Mouse (Mus musculus) lung, embryonic 14.5 days (tissue): ENCODE measurements around the gene Dnm3. TPM values are rescaled to one million over a fixed set of nuclear protein-coding genes. Genes with fewer than 3 reads are reported as not detected.

ENCODE experiments used
- ATAC-seq: fragments of 200-750 bp; cut with Nextera tagmentation; 2 replicates; pipeline ENCODE4 v1.8.0; 2017; ENCODE audit warnings: mild to moderate bottlenecking, moderate TSS enrichment, moderate library complexity; ENCODE audit not compliant: insufficient read depth
- DNase-seq: peaks from one replicate; pipeline ENCODE4 v3.0.0-alpha.2; 2015
- H3K27ac ChIP-seq: fragments of 300-500 bp; sonication (generic); 2 replicates; pipeline ENCODE4 v1.5.1; 2014; ENCODE audit warnings: low read depth, mild to moderate bottlenecking, moderate library complexity
- H3K27me3 ChIP-seq: fragments of 300-500 bp; sonication (generic); 2 replicates; pipeline ENCODE4 v1.6.1; 2014; ENCODE audit warnings: low read length, control low read depth; ENCODE audit not compliant: insufficient read depth
- H3K36me3 ChIP-seq: fragments of 300-500 bp; sonication (generic); 2 replicates; pipeline ENCODE4 v1.6.1; 2014; ENCODE audit warnings: control low read depth; ENCODE audit not compliant: insufficient read depth
- H3K4me1 ChIP-seq: fragments of 300-500 bp; sonication (generic); 2 replicates; pipeline ENCODE4 v1.6.1; 2014; ENCODE audit warnings: antibody characterized with exemption, control low read depth; ENCODE audit not compliant: insufficient read depth
- H3K4me2 ChIP-seq: fragments of 300-500 bp; sonication (generic); 2 replicates; pipeline ENCODE4 v1.6.1; 2014; ENCODE audit warnings: mild to moderate bottlenecking
- H3K4me3 ChIP-seq: fragments of 300-500 bp; sonication (generic); 2 replicates; pipeline ENCODE4 v1.5.1; 2014; ENCODE audit warnings: low read depth, low read length
- H3K9ac ChIP-seq: fragments of 300-500 bp; sonication (generic); 2 replicates; pipeline ENCODE4 v1.6.1; 2014
- H3K9me3 ChIP-seq: fragments of 300-500 bp; sonication (generic); 2 replicates; pipeline ENCODE4 v1.6.1; 2016; ENCODE audit warnings: low read depth, low read length, control low read depth
- CTCF ChIP-seq: IDR thresholded peaks from 2 replicates; pipeline ENCODE4 v1.5.1; 2016; ENCODE audit warnings: antibody characterized with exemption, low read depth
- WGBS: fragments of 180-500 bp; shearing (Covaris S2); extraction: QIAGEN DNeasy Blood & Tissue Kit; methylation state at CpG from one replicate; pipeline ENCODE4 v1.1.7; 2014; 5-methylcytosine and 5-hydroxymethylcytosine counted together
- polyA plus RNA-seq: library from polyadenylated mRNA; unstranded; fragments of >200 nt; fragmentation: Nextera tagmentation; extraction: Ambion mirVana; gene quantifications from 2 replicates; pipeline ENCODE4 v1.2.1, GENCODE M21; 2014

Dnm3 gene
- polyA plus RNA-seq, 1 experiment from 2014 or later: 2.8 TPM

GRCm38 (mm10) chr1:162456861-162457260, 21.0 kb downstream of the Dnm3 start:
- 91% methylated on average over 6 of the region's 6 CpGs for WGBS
- Histone ChIP-seq H3K4me2 (no peak overlapping the region), H3K9me3 (no peaks in the 10 kb centered on the region), H3K4me3 (no peak overlapping the region), H3K27me3 (no peaks in the 10 kb centered on the region), H3K9ac (no peak overlapping the region), H3K36me3 (no peaks in the 10 kb centered on the region), H3K4me1 (no peaks in the 10 kb centered on the region), H3K27ac (no peak overlapping the region)
- ATAC-seq: no peak
- no peak for DNase-seq
- no peak for TF ChIP-seq CTCF

- DNase-seq: no peak
- no peaks in the 10 kb centered on the region for H3K4me1 ChIP-seq
- H3K27me3 ChIP-seq: no peaks in the 10 kb centered on the region
- no peaks in the 10 kb centered on the region for H3K36me3 ChIP-seq
- ATAC-seq: no peak
- no peak overlapping the region for H3K4me3 ChIP-seq
- H3K4me2 ChIP-seq: no peak overlapping the region
- 79% methylated on average over 4 of the region's 4 CpGs for WGBS
- TF ChIP-seq CTCF: no peak
- no peak overlapping the region for H3K9ac ChIP-seq
- no peak overlapping the region for H3K27ac ChIP-seq
- H3K9me3 ChIP-seq: no peaks in the 10 kb centered on the region
Measured at GRCm38 (mm10) chr1:162456406-162456805, 21.4 kb downstream of the Dnm3 start.

GRCm38 (mm10) chr1:162453578-162453977, 24.3 kb downstream of the Dnm3 start:
- H3K9ac ChIP-seq: no peak overlapping the region; the same call in 1 of the 2 replicates
- H3K4me3 ChIP-seq: no peak overlapping the region
- H3K4me2 ChIP-seq: no peak overlapping the region
- TF ChIP-seq CTCF: no peak
- ATAC-seq (peak; percentile 62; the same call in 1 of the 2 replicates), DNase-seq (peak; percentile 81)
- no peaks in the 10 kb centered on the region for H3K9me3 ChIP-seq
- H3K4me1 ChIP-seq: no peaks in the 10 kb centered on the region
- H3K27ac ChIP-seq: no peak overlapping the region
- 17% methylated on average over 8 of the region's 8 CpGs for WGBS
- no peaks in the 10 kb centered on the region for H3K36me3 ChIP-seq
- H3K27me3 ChIP-seq: no peaks in the 10 kb centered on the region

- Histone ChIP-seq H3K4me1 (no peaks in the 10 kb centered on the region), H3K9me3 (no peaks in the 10 kb centered on the region), H3K4me3 (no peak overlapping the region), H3K9ac (no peak overlapping the region), H3K27ac (no peak overlapping the region), H3K36me3 (no peaks in the 10 kb centered on the region), H3K27me3 (no peaks in the 10 kb centered on the region), H3K4me2 (no peak overlapping the region)
- ATAC-seq: no peak
- TF ChIP-seq CTCF: no peak
- no peak for DNase-seq
- 69% methylated on average over 6 of the region's 6 CpGs for WGBS
Measured at GRCm38 (mm10) chr1:162453030-162453429, 24.8 kb downstream of the Dnm3 start.

GRCm38 (mm10) chr1:162449161-162449909, 28.5 kb downstream of the Dnm3 start:
- WGBS: 50% methylated on average over 3 of the region's 3 CpGs
- Histone ChIP-seq H3K4me2 (no peak overlapping the region), H3K4me3 (no peak overlapping the region), H3K27me3 (no peaks in the 10 kb centered on the region), H3K9ac (no peak overlapping the region), H3K4me1 (no peaks in the 10 kb centered on the region), H3K27ac (no peak overlapping the region), H3K36me3 (no peaks in the 10 kb centered on the region), H3K9me3 (no peaks in the 10 kb centered on the region)
- DNase-seq (no peak), ATAC-seq (no peak)
- no peak for TF ChIP-seq CTCF

- Histone ChIP-seq H3K36me3 (no peaks in the 10 kb centered on the region), H3K4me2 (no peak overlapping the region), H3K4me1 (no peaks in the 10 kb centered on the region), H3K27ac (no peak overlapping the region), H3K9me3 (no peaks in the 10 kb centered on the region), H3K9ac (no peak overlapping the region), H3K4me3 (no peak overlapping the region), H3K27me3 (no peaks in the 10 kb centered on the region)
- TF ChIP-seq CTCF: no peak
- DNase-seq: no peak
- WGBS: 64% methylated on average over 8 of the region's 8 CpGs
- ATAC-seq: no peak
Measured at GRCm38 (mm10) chr1:162444805-162445204, 33.0 kb downstream of the Dnm3 start.

GRCm38 (mm10) chr1:162439576-162439975, 38.3 kb downstream of the Dnm3 start:
- Histone ChIP-seq H3K4me2 (no peak overlapping the region), H3K9ac (no peak overlapping the region), H3K27me3 (no peaks in the 10 kb centered on the region), H3K27ac (no peak overlapping the region), H3K4me3 (no peak overlapping the region), H3K36me3 (no peaks in the 10 kb centered on the region), H3K9me3 (no peaks in the 10 kb centered on the region), H3K4me1 (no peaks in the 10 kb centered on the region)
- TF ChIP-seq CTCF: no peak
- DNase-seq (peak; percentile 35), ATAC-seq (peak; percentile 63; the same call in 1 of the 2 replicates)
